ENCODE assay signal across 14 mouse cellular contexts in the genomic region with DNA sequence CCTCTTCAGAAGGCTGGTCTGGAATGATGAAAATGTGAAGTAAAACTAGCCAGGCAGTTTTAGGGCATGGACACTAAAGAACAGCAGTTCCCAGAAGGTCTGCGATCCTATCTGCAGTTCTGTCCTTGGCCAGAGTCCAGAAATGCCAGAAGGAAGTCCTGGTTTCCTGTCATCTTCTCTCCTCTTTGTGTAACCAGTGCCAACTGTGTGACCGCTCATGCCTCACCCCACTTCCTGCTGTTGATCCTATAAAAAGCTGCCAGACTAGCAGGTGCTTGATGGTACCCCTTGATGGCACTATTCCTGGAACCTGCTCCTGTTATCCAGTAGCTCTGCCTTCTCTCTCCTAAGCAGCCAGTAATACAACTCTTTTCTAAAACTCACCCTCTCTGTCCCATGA. TPM values are rescaled to one million over a fixed set of nuclear protein-coding genes. Genes with fewer than 3 reads are reported as not detected.
DNase-seq lines count a peak whose midpoint lies in the region; ATAC-seq lines count a peak whose summit lies in the region.
"Had no signal": no experiment of that assay in that cellular context is flagged by ENCODE, and none has a peak within 500 bp of the region (broad histone marks: within the 10 kb centered on the region; RNA-seq: fewer than 3 reads in every experiment).

No protein-coding gene starts in this region.

- no peaks in the 10 kb centered on the region for H3K36me3 ChIP-seq in heart, embryonic 12.5 days
- H3K36me3 ChIP-seq: intestine, embryonic 15.5 days; liver, embryonic 13.5 days had no signal

- H3K4me2 ChIP-seq in heart, embryonic 12.5 days: no peak overlapping the region
- H3K4me2 ChIP-seq: intestine, embryonic 15.5 days; liver, embryonic 13.5 days had no signal

- no peaks in the 10 kb centered on the region for H3K27me3 ChIP-seq in heart, embryonic 12.5 days (replicated peaks)
- H3K27me3 ChIP-seq: intestine, embryonic 15.5 days; liver, embryonic 13.5 days had no signal

- H3K27ac ChIP-seq in heart, embryonic 12.5 days (ENCODE audit: poor library complexity, severe bottlenecking): no peak overlapping the region
- H3K27ac ChIP-seq: intestine, embryonic 15.5 days; liver, embryonic 13.5 days had no signal

- no peaks in the 10 kb centered on the region for H3K9me3 ChIP-seq in heart, embryonic 12.5 days (replicated peaks)
- H3K9me3 ChIP-seq: intestine, embryonic 15.5 days; liver, embryonic 13.5 days had no signal

- no peaks in the 10 kb centered on the region for H3K4me1 ChIP-seq in heart, embryonic 12.5 days (replicated peaks)
- H3K4me1 ChIP-seq: intestine, embryonic 15.5 days had no signal

- WGBS in heart, embryonic 12.5 days: 33% methylated on average over 2 of the region's 2 CpGs

- ATAC-seq in hematopoietic stem cell, adult 5-6 weeks (replicated peaks in 1 of 2; ENCODE audit: insufficient read depth in 1 of 2, low FRiP score in 2 of 2, low TSS enrichment in 1 of 2, low read depth in 1 of 2, poor library complexity in 2 of 2, severe bottlenecking in 2 of 2): peak; percentile 29 to 39; a peak in 3 of 4 replicates
- no peak for ATAC-seq in heart, embryonic 12.5 days (ENCODE audit: insufficient number of reproducible peaks, low FRiP score)
- ATAC-seq: intestine, embryonic 15.5 days had no signal

- DNase-seq in 3T3-L1 (ENCODE audit: low read depth, low spot score): peak; percentile 6
- peak; percentile 91 for DNase-seq in 416B (ENCODE audit: low read depth)
- peak; percentile 29 to 57 for DNase-seq in cerebellum, adult 18-20 months
- DNase-seq in gastrocnemius, adult 8-10 months (ENCODE audit: low spot score in 2 of 2): no peak
- no peak for DNase-seq in thymus, postnatal 36 days
- DNase-seq: liver, embryonic 13.5 days; thymus, postnatal 4 days had no signal

- no peak overlapping the region for H3K4me3 ChIP-seq in heart, embryonic 12.5 days
- H3K4me3 ChIP-seq: intestine, embryonic 15.5 days; liver, embryonic 13.5 days; myocyte had no signal

- no peak overlapping the region for H3K9ac ChIP-seq in heart, embryonic 12.5 days
- H3K9ac ChIP-seq: intestine, embryonic 15.5 days; liver, embryonic 13.5 days had no signal

RNA-seq across cellular contexts. Expression of a gene that starts 3.2 kb away (rescaled TPM):
- total RNA-seq in hematopoietic stem cell, adult 5-6 weeks (2017): 28.6 and 48.8 TPM in 2 replicates
- under 1 TPM in 1 of 4 experiments, not detected in 3; 0.40 TPM for total RNA-seq in gastrocnemius, adult 8-10 months (2022)
- 0.19 and 0.34 TPM in 2 replicates for polyA plus RNA-seq in heart, embryonic 12.5 days (2016; fragmentation: Nextera tagmentation; extraction: Ambion mirVana)
- total RNA-seq: heart, postnatal 25 days; left cerebral cortex, postnatal 14 days had no signal
- polyA plus RNA-seq: brain, embryonic 14.5 days; myocyte had no signal

RNA-seq across cellular contexts. Expression of a gene that starts 41.3 kb away (rescaled TPM):
- total RNA-seq in hematopoietic stem cell, adult 5-6 weeks (2017): 40.0 and 48.2 TPM in 2 replicates
- total RNA-seq in gastrocnemius, adult 8-10 months (2022): 10 to 100 TPM; 17.2 to 19.3 (median 18.1) TPM
- polyA plus RNA-seq in heart, embryonic 12.5 days (2016; fragmentation: Nextera tagmentation; extraction: Ambion mirVana): 29.3 and 32.5 TPM in 2 replicates

Comparison
In these comparisons a context has a peak if more than half of its experiments do, and no peak if none do; other contexts are left out.
1. DNase-seq: peak in 3T3-L1 (single experiment), 416B (single experiment) and cerebellum, adult 18-20 months (2 of 2); none in gastrocnemius, adult 8-10 months (0 of 2) and thymus, postnatal 36 days (0 of 2).
2. RNA of a gene that starts 3.2 kb away (total RNA-seq): 28.6 to 48.8 TPM in hematopoietic stem cell, adult 5-6 weeks; 0.40 TPM in gastrocnemius, adult 8-10 months; every median in the first group is over 10 times any median in the second.